Mouse (Mus musculus): ENCODE results near the gene Fyn. TPM values are rescaled to one million over a fixed set of nuclear protein-coding genes. Genes with fewer than 3 reads are reported as not detected.

The Fyn gene
- polyA plus RNA-seq, 1 experiment from 2014 or later: 20.8 TPM

GRCm38 (mm10) chr10:39458766-39459699 lies 90.4 kb downstream of the Fyn start:
- H3K27ac ChIP-seq: peak overlapping the region; percentile 47
- 33% methylated on average over 13 of the region's 13 CpGs for WGBS
- 0 out of 2 replicates have a peak overlapping the region, but pooled peaks have one; percentile 18 for H3K4me3 ChIP-seq
- H3K36me3 ChIP-seq: no peaks in the 10 kb centered on the region
- DNase-seq (ENCODE audit: low spot score): peak; percentile 86
- H3K4me1 ChIP-seq: peaks cover 58% of the 10 kb centered on the region
- H3K9me3 ChIP-seq: no peaks in the 10 kb centered on the region
- no peaks in the 10 kb centered on the region for H3K27me3 ChIP-seq (ENCODE audit: insufficient read depth, poor library complexity, severe bottlenecking)

- peaks cover 58% of the 10 kb centered on the region for H3K4me1 ChIP-seq
- no peaks in the 10 kb centered on the region for H3K36me3 ChIP-seq
- no peaks in the 10 kb centered on the region for H3K27me3 ChIP-seq (ENCODE audit: insufficient read depth, poor library complexity, severe bottlenecking)
- H3K9me3 ChIP-seq: no peaks in the 10 kb centered on the region
- H3K27ac ChIP-seq: no peak overlapping the region
- no peak overlapping the region for H3K4me3 ChIP-seq
- 84% methylated on average over 2 of the region's 2 CpGs for WGBS
- no peak for DNase-seq (ENCODE audit: low spot score)
These were observed 92.0 kb downstream of the Fyn start for GRCm38 (mm10) chr10:39460621-39461020.

- DNase-seq (ENCODE audit: low spot score): no peak
- H3K27ac ChIP-seq: no peak overlapping the region
- H3K36me3 ChIP-seq: no peaks in the 10 kb centered on the region
- no peaks in the 10 kb centered on the region for H3K9me3 ChIP-seq
- no peak overlapping the region for H3K4me3 ChIP-seq
- WGBS: 62% methylated on average over 5 of the region's 5 CpGs
- H3K27me3 ChIP-seq (ENCODE audit: insufficient read depth, poor library complexity, severe bottlenecking): no peaks in the 10 kb centered on the region
- H3K4me1 ChIP-seq: peaks cover 53% of the 10 kb centered on the region
These were observed 93.3 kb downstream of the Fyn start for GRCm38 (mm10) chr10:39461909-39462308.

GRCm38 (mm10) chr10:39462711-39463110 lies 94.1 kb downstream of the Fyn start:
- no peak for DNase-seq (ENCODE audit: low spot score)
- H3K36me3 ChIP-seq: peaks cover 7% of the 10 kb centered on the region; the same call in 1 of the 2 replicates
- H3K27ac ChIP-seq: no peak overlapping the region
- no peaks in the 10 kb centered on the region for H3K9me3 ChIP-seq
- no peak overlapping the region for H3K4me3 ChIP-seq
- WGBS: 51% methylated on average over 8 of the region's 8 CpGs
- H3K4me1 ChIP-seq: peaks cover 58% of the 10 kb centered on the region
- H3K27me3 ChIP-seq (ENCODE audit: insufficient read depth, poor library complexity, severe bottlenecking): no peaks in the 10 kb centered on the region

- Histone ChIP-seq H3K36me3 (peaks cover 8% of the 10 kb centered on the region; the same call in 1 of the 2 replicates), H3K4me1 (peaks cover 42% of the 10 kb centered on the region), H3K27ac (no peak overlapping the region), H3K27me3 (ENCODE audit: insufficient read depth, poor library complexity, severe bottlenecking) (no peaks in the 10 kb centered on the region), H3K4me3 (no peak overlapping the region), H3K9me3 (no peaks in the 10 kb centered on the region)
- WGBS: 86% methylated on average over 5 of the region's 5 CpGs
- no peak for DNase-seq (ENCODE audit: low spot score)
These were observed 95.7 kb downstream of the Fyn start for GRCm38 (mm10) chr10:39464383-39464782.

- H3K27me3 ChIP-seq (ENCODE audit: insufficient read depth, poor library complexity, severe bottlenecking): no peaks in the 10 kb centered on the region
- H3K27ac ChIP-seq: no peak overlapping the region
- DNase-seq (ENCODE audit: low spot score): no peak
- H3K4me3 ChIP-seq: no peak overlapping the region
- H3K36me3 ChIP-seq: peaks cover 8% of the 10 kb centered on the region; the same call in 1 of the 2 replicates
- WGBS: 75% methylated on average over 6 of the region's 6 CpGs
- H3K9me3 ChIP-seq: no peaks in the 10 kb centered on the region
- peaks cover 30% of the 10 kb centered on the region for H3K4me1 ChIP-seq
These were observed 98.7 kb downstream of the Fyn start for GRCm38 (mm10) chr10:39467317-39467716.

- no peaks in the 10 kb centered on the region for H3K27me3 ChIP-seq (ENCODE audit: insufficient read depth, poor library complexity, severe bottlenecking)
- H3K9me3 ChIP-seq: no peaks in the 10 kb centered on the region
- peaks cover 8% of the 10 kb centered on the region; the same call in 1 of the 2 replicates for H3K36me3 ChIP-seq
- H3K27ac ChIP-seq: no peak overlapping the region
- WGBS: 82% methylated on average over 7 of the region's 7 CpGs
- no peak for DNase-seq (ENCODE audit: low spot score)
- H3K4me3 ChIP-seq: no peak overlapping the region
- peaks cover 25% of the 10 kb centered on the region for H3K4me1 ChIP-seq
These were observed 99.2 kb downstream of the Fyn start for GRCm38 (mm10) chr10:39467821-39468220.

GRCm38 (mm10) chr10:39468576-39468975 lies 99.9 kb downstream of the Fyn start:
- no peaks in the 10 kb centered on the region for H3K9me3 ChIP-seq
- no peak overlapping the region for H3K27ac ChIP-seq
- WGBS: 84% methylated on average over 3 of the region's 3 CpGs
- H3K4me1 ChIP-seq: peaks cover 20% of the 10 kb centered on the region
- no peak for DNase-seq (ENCODE audit: low spot score)
- no peak overlapping the region for H3K4me3 ChIP-seq
- no peaks in the 10 kb centered on the region for H3K27me3 ChIP-seq (ENCODE audit: insufficient read depth, poor library complexity, severe bottlenecking)
- peaks cover 8% of the 10 kb centered on the region; the same call in 1 of the 2 replicates for H3K36me3 ChIP-seq

GRCm38 (mm10) chr10:39469341-39469740 lies 100.7 kb downstream of the Fyn start:
- DNase-seq (ENCODE audit: low spot score): no peak

GRCm38 (mm10) chr10:39470321-39470720 lies 101.7 kb downstream of the Fyn start:
- no peaks in the 10 kb centered on the region for H3K27me3 ChIP-seq (ENCODE audit: insufficient read depth, poor library complexity, severe bottlenecking)
- WGBS: 85% methylated on average over 7 of the region's 7 CpGs
- DNase-seq (ENCODE audit: low spot score): no peak
- no peak overlapping the region for H3K4me3 ChIP-seq
- H3K4me1 ChIP-seq: peaks cover 13% of the 10 kb centered on the region
- no peaks in the 10 kb centered on the region for H3K9me3 ChIP-seq
- H3K36me3 ChIP-seq: peaks cover 8% of the 10 kb centered on the region; the same call in 1 of the 2 replicates
- H3K27ac ChIP-seq: no peak overlapping the region

More at GRCm38 (mm10) chr10:39469341-39469740, 100.7 kb downstream of the Fyn start:
- no peak overlapping the region for H3K27ac ChIP-seq
- peaks cover 19% of the 10 kb centered on the region for H3K4me1 ChIP-seq
- no peaks in the 10 kb centered on the region for H3K27me3 ChIP-seq (ENCODE audit: insufficient read depth, poor library complexity, severe bottlenecking)
- no peaks in the 10 kb centered on the region for H3K9me3 ChIP-seq
- H3K4me3 ChIP-seq: no peak overlapping the region
- peaks cover 8% of the 10 kb centered on the region; the same call in 1 of the 2 replicates for H3K36me3 ChIP-seq
- WGBS: 82% methylated on average over 7 of the region's 7 CpGs

GRCm38 (mm10) chr10:39471040-39471713 lies 102.5 kb downstream of the Fyn start:
- peaks cover 13% of the 10 kb centered on the region for H3K4me1 ChIP-seq
- peaks cover 8% of the 10 kb centered on the region; the same call in 1 of the 2 replicates for H3K36me3 ChIP-seq
- no peaks in the 10 kb centered on the region for H3K27me3 ChIP-seq (ENCODE audit: insufficient read depth, poor library complexity, severe bottlenecking)
- H3K27ac ChIP-seq: no peak overlapping the region
- H3K4me3 ChIP-seq: no peak overlapping the region
- no peak for DNase-seq (ENCODE audit: low spot score)
- 77% methylated on average over 7 of the region's 7 CpGs for WGBS
- H3K9me3 ChIP-seq: no peaks in the 10 kb centered on the region

GRCm38 (mm10) chr10:39471714-39472531 lies 103.3 kb downstream of the Fyn start:
- no peaks in the 10 kb centered on the region for H3K9me3 ChIP-seq
- H3K27me3 ChIP-seq (ENCODE audit: insufficient read depth, poor library complexity, severe bottlenecking): no peaks in the 10 kb centered on the region
- H3K27ac ChIP-seq: no peak overlapping the region
- WGBS: 80% methylated on average over 15 of the region's 15 CpGs
- no peak for DNase-seq (ENCODE audit: low spot score)
- peaks cover 8% of the 10 kb centered on the region; the same call in 1 of the 2 replicates for H3K36me3 ChIP-seq
- peaks cover 13% of the 10 kb centered on the region for H3K4me1 ChIP-seq
- no peak overlapping the region for H3K4me3 ChIP-seq
